Mouse (Mus musculus): ENCODE results near the gene 4930513O06Rik. TPM values are rescaled to one million over a fixed set of nuclear protein-coding genes. Genes with fewer than 3 reads are reported as not detected.

Gene 4930513O06Rik
- polyA plus RNA-seq (2015; fragmentation: Nextera tagmentation; extraction: Ambion mirVana) = not detected in 2 replicates

DNA sequence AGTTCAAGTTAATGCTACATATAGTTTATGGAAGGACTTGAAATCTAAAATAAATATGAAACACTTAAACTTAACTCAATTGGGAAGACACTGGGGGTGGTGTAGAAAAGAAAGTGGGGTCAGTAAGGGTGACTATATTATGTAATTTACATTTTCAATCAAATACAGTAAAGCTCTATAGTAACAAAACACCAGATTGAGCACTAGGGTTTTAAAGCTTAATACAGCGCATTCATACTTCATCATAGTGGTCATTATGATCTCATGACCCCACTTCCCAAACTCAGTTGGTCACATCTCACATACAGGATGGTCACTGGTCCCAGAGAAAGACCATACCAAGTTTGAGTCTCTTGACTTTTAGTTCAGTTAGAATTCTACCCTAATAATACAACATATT lies at the start of gene 4930513O06Rik:
Gene 4930513O06Rik, plus strand, starts transcription at position 301 of the 400 bp plus-strand sequence.
- H3K9ac ChIP-seq = no peak within 1 kb of the TSS
- no peak within 1 kb of the TSS for H3K4me3 ChIP-seq (replicated peaks)
- no peak within 1 kb of the TSS for H3K4me2 ChIP-seq
- H3K27me3 ChIP-seq = peaks cover 4% of the 10 kb centered on the region
- WGBS = 93% methylated on average over 1 of the region's 1 CpGs
- no peak for ATAC-seq (replicated peaks; ENCODE audit: low FRiP score)
- no peaks in the 10 kb centered on the region for H3K36me3 ChIP-seq
- no peak within 1 kb of the TSS for H3K27ac ChIP-seq
- H3K4me1 ChIP-seq = no peaks in the 10 kb centered on the region
- H3K9me3 ChIP-seq (replicated peaks) = no peaks in the 10 kb centered on the region

DNA sequence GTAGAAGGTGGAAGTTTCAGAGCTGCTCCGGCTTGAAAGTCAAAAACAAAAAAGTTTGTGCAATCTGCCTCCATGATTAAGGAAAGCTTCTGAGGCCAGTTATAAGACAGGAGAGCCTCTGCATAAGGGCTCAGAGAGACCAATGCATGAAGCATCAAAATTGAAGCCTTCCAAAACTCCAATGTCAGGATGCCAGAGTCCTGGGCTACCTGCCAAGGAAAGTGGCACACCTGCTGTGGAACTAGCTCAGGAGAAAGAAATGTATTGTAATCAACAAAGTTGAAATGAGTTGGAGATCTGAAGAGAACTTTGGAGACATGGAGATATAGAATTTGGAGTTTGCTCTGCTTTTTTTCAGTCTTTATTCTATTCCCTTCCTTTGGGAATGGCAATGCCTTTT lies 48.4 kb upstream of the 4930513O06Rik start:
- ATAC-seq (replicated peaks; ENCODE audit: low FRiP score) = no peak
- no peaks in the 10 kb centered on the region for H3K4me1 ChIP-seq
- 85% methylated on average over 1 of the region's 1 CpGs for WGBS

DNA sequence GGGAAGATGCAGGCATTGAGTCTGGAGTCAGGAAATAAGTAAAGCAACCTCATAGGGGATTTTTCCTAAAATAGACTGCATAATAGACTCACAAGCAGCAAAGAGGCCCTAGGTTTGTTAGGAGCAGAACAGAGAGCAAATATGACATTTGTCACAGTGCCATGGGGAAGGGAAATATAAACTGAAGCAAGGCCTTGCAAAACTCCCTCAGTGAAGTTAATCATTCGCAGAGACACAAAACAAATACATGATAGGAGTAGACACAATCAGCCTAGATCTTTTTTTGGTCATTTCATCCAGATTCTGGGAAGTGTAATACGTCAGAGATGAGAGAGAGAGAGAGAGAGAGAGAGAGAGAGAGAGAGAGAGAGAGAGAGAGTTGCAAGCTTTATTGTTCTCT lies 46.7 kb upstream of the 4930513O06Rik start:
- Histone ChIP-seq H3K9me3 (replicated peaks) (no peaks in the 10 kb centered on the region), H3K4me1 (no peaks in the 10 kb centered on the region), H3K27ac (no peak overlapping the region), H3K27me3 (0 out of 2 replicates have a peak, but pooled peaks cover 8% of the 10 kb centered on the region), H3K4me2 (no peak overlapping the region), H3K36me3 (no peaks in the 10 kb centered on the region), H3K4me3 (replicated peaks) (no peak overlapping the region), H3K9ac (no peak overlapping the region)
- WGBS = 91% methylated on average over 2 of the region's 2 CpGs
- no peak for ATAC-seq (replicated peaks; ENCODE audit: low FRiP score)

More for the DNA sequence above, 48.4 kb upstream of the 4930513O06Rik start:
- Histone ChIP-seq H3K27ac (no peak overlapping the region), H3K9me3 (replicated peaks) (no peaks in the 10 kb centered on the region), H3K27me3 (0 out of 2 replicates have a peak, but pooled peaks cover 8% of the 10 kb centered on the region), H3K4me3 (replicated peaks) (no peak overlapping the region), H3K9ac (no peak overlapping the region), H3K4me2 (no peak overlapping the region), H3K36me3 (no peaks in the 10 kb centered on the region)

DNA sequence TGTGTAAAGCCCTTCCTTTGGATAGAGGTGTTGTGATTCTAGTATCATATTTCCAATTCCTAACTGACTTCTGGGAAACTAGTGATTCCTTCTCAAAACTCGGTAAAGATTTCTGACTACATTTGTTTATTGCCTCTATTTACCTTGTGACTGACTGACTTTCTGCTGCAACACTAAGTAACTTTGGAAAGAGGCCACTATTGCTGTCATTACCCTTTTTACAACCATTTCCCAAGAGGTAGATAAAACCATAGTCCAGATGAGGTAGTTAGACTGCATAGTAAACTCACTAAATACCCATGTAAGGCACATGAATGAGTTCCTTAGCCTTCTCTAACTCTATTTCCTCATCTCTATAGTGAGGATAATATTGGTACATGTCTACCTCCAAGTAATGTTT lies 44.9 kb upstream of the 4930513O06Rik start:
- ATAC-seq (replicated peaks; ENCODE audit: low FRiP score) = no peak
- Histone ChIP-seq H3K36me3 (no peaks in the 10 kb centered on the region), H3K27ac (no peak overlapping the region), H3K9me3 (replicated peaks) (no peaks in the 10 kb centered on the region), H3K4me1 (no peaks in the 10 kb centered on the region), H3K4me2 (no peak overlapping the region), H3K9ac (no peak overlapping the region), H3K4me3 (replicated peaks) (no peak overlapping the region), H3K27me3 (0 out of 2 replicates have a peak, but pooled peaks cover 8% of the 10 kb centered on the region)
- WGBS = 50% methylated on average over 1 of the region's 1 CpGs

DNA sequence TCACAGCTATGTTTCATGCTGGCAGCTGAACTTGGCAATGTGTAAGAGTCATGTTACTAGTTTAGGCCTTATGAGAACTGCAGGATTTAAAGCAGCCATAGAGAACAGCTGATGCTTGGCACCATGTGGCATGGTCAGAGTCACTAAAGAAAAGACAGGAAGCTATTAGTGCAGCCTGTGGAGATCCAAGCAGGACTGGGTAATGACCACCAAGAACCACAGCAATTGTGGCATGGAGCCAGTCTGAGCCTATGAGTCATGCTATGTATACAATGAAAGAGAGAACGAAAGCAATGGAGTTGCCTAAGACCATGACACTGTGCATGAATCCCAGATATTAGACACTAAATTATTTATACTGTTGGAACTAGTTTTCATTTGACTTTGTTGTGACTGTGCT lies 34.1 kb upstream of the 4930513O06Rik start:
- Histone ChIP-seq H3K36me3 (no peaks in the 10 kb centered on the region), H3K4me2 (no peak overlapping the region), H3K4me3 (replicated peaks) (no peak overlapping the region), H3K9me3 (replicated peaks) (no peaks in the 10 kb centered on the region), H3K4me1 (no peaks in the 10 kb centered on the region), H3K27ac (no peak overlapping the region), H3K27me3 (0 out of 2 replicates have a peak, but pooled peaks cover 4% of the 10 kb centered on the region), H3K9ac (no peak overlapping the region)
- 50% methylated on average over 1 of the region's 1 CpGs for WGBS
- peak; percentile 76 for ATAC-seq (replicated peaks; ENCODE audit: low FRiP score)

DNA sequence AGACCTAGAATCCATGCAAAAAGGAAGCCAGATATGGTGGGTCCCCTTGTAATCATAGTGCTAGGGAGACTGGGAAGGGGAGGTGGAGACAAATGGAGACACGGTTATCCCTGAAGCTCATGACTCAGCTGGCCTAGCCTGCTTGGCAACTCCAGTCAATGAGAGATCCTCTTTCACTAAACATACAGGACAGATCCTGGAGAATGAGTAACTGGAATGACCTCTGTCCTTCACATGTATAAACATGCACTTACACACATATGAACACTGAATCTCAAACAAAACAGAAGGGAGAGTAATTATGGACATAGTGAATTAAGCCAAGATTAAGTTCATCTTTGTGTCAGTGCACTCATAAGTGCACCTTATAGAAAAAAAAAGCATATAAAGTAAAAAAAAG lies 32.9 kb upstream of the 4930513O06Rik start:
- Histone ChIP-seq H3K4me1 (no peaks in the 10 kb centered on the region), H3K9ac (no peak overlapping the region), H3K27me3 (0 out of 2 replicates have a peak, but pooled peaks cover 4% of the 10 kb centered on the region), H3K4me2 (no peak overlapping the region), H3K27ac (no peak overlapping the region), H3K4me3 (replicated peaks) (no peak overlapping the region), H3K36me3 (no peaks in the 10 kb centered on the region), H3K9me3 (replicated peaks) (no peaks in the 10 kb centered on the region)
- ATAC-seq (replicated peaks; ENCODE audit: low FRiP score) = no peak
- WGBS = 73% methylated on average over 1 of the region's 1 CpGs

DNA sequence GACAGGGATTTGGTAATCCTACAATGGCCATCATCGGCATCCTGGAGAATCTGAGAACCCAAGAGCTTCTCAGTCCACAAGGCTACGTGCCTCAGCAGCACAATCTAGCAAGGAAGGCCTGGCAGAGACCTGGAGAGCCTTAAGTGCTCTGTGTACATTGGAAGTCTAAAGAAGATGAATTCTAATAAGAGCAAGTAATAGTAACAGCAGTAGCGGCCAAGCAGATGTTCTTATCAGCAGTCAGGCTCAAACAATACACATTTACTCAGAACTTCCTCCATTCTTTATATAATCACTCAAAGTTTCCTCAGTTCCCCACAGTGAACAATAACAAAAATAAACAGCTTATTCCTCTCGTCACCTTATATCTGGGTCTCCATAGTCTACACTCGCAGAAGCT lies 22.0 kb upstream of the 4930513O06Rik start:
- H3K9me3 ChIP-seq (replicated peaks) = no peaks in the 10 kb centered on the region
- H3K36me3 ChIP-seq = no peaks in the 10 kb centered on the region
- H3K4me2 ChIP-seq = no peak overlapping the region
- 79% methylated on average over 5 of the region's 5 CpGs for WGBS
- H3K9ac ChIP-seq = no peak overlapping the region
- no peaks in the 10 kb centered on the region for H3K4me1 ChIP-seq
- ATAC-seq (replicated peaks; ENCODE audit: low FRiP score) = no peak
- H3K27me3 ChIP-seq = no peaks in the 10 kb centered on the region
- H3K27ac ChIP-seq = no peak overlapping the region
- H3K4me3 ChIP-seq (replicated peaks) = no peak overlapping the region

DNA sequence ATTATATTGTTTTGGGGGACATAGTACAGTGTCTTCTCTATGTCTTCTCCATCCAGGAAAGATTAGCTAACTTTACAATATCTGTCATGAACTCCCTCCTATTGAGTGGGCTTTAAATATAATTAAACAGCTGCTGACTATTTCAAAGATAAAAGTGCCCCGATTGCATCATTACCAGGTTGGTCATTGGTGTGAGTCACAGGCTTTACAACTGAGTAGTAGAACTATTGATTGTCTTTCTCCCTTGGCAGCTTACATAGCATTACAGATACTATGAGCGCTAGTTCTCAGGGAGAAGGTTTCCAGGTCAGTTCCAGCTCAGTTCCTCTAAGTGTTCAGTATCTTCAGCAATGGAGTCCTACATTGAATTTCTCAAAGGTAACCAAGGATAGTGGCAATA lies 7.5 kb upstream of the 4930513O06Rik start:
- ATAC-seq (replicated peaks; ENCODE audit: low FRiP score) = no peak
- no peak overlapping the region for H3K4me2 ChIP-seq
- no peak overlapping the region for H3K4me3 ChIP-seq (replicated peaks)
- peaks cover 2% of the 10 kb centered on the region; the same call in 1 of the 2 replicates for H3K27me3 ChIP-seq
- no peaks in the 10 kb centered on the region for H3K36me3 ChIP-seq
- no peak overlapping the region for H3K9ac ChIP-seq
- H3K9me3 ChIP-seq (replicated peaks) = no peaks in the 10 kb centered on the region
- 88% methylated on average over 2 of the region's 2 CpGs for WGBS
- no peaks in the 10 kb centered on the region for H3K4me1 ChIP-seq
- H3K27ac ChIP-seq = no peak overlapping the region

DNA sequence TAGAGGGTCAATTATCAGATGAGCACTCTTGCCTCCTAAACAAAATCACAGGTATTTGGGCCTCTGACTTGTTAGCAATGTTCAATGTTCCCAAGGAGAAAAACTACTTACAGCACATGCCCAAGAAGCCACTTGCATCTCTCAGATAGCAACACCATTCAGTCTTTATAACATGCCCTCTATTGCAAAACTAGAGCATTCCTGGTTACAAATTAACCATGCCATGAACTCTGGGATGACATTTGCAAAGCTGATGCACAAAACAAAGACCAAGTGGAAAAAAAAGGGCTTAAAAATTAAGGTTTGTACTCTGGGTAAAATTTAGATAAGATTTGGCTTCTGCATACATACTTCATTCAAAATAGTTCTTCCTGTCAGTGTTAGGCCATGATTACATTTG lies 966 bp upstream of the 4930513O06Rik start, which contains the start of gene Serpina7:
Gene Serpina7, minus strand, starts transcription at position 160 of the 400 bp plus-strand sequence.
- ATAC-seq (replicated peaks; ENCODE audit: low FRiP score) = no peak
- Histone ChIP-seq H3K4me1 (no peaks in the 10 kb centered on the region), H3K4me2 (no peak within 1 kb of the TSS), H3K27ac (no peak within 1 kb of the TSS), H3K36me3 (no peaks in the 10 kb centered on the region), H3K27me3 (peaks cover 4% of the 10 kb centered on the region; the same call in 1 of the 2 replicates), H3K9ac (no peak within 1 kb of the TSS), H3K9me3 (replicated peaks) (no peaks in the 10 kb centered on the region), H3K4me3 (replicated peaks) (no peak within 1 kb of the TSS)

DNA sequence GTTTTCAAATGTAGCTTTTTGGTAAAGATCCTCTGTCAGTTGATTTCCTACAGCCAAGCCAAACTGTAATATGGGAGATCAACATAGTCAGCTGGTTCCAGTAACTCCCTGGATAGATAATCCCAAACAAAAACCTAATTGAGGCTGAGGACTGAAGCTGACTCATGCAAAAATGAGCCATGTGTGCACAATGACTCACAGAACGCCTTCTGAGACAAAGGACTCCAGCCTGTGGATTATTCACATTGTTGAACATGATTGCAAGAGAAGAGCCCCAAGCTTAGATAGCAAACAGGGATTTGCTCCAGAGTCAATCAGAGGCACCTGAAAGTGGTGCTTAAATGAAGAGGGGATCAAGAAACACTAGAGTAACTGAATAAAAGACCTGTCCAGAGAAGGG lies 11.2 kb downstream of the 4930513O06Rik start:
- Histone ChIP-seq H3K4me1 (no peaks in the 10 kb centered on the region), H3K9me3 (replicated peaks) (no peaks in the 10 kb centered on the region), H3K27ac (no peak overlapping the region), H3K4me3 (replicated peaks) (no peak overlapping the region), H3K4me2 (no peak overlapping the region), H3K36me3 (no peaks in the 10 kb centered on the region), H3K27me3 (peaks cover 4% of the 10 kb centered on the region), H3K9ac (no peak overlapping the region)
- ATAC-seq (replicated peaks; ENCODE audit: low FRiP score) = no peak
- 66% methylated on average over 1 of the region's 1 CpGs for WGBS

DNA sequence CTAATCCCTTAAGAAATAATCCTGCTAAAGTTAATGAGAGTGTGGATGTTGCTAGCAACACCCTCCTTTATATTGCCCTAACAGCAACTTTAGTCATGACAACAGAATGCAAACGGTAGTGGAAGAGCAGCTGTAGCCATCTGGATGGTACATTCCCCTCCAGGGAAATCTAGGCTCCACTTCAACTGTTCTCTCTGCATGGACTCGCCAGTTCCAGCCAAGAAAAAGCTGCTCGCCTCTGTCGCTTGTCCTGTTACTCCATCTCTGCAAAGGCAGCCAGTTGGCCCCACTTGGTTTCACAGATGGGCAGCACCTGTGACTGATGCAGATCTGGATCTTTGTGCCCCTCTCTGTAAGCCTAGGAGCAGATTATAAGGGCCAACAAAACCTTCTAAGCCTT lies 48.0 kb downstream of the 4930513O06Rik start:
- Histone ChIP-seq H3K4me3 (replicated peaks) (no peak overlapping the region), H3K27ac (no peak overlapping the region), H3K36me3 (no peaks in the 10 kb centered on the region), H3K9me3 (replicated peaks) (no peaks in the 10 kb centered on the region), H3K27me3 (0 out of 2 replicates have a peak, but pooled peaks cover 5% of the 10 kb centered on the region), H3K4me2 (no peak overlapping the region), H3K9ac (no peak overlapping the region), H3K4me1 (no peaks in the 10 kb centered on the region)
- WGBS = 66% methylated on average over 4 of the region's 4 CpGs
- ATAC-seq (replicated peaks; ENCODE audit: low FRiP score) = no peak

Data from kidney, embryonic 15.5 days (tissue).